Mouse (Mus musculus) CD4-positive, CD25-positive, alpha-beta regulatory T cell, adult 4 months (primary cell): ENCODE results near the gene Cyb5b. TPM values are rescaled to one million over a fixed set of nuclear protein-coding genes. Genes with fewer than 3 reads are reported as not detected.

Experiments
- ATAC-seq: one replicate; pipeline ENCODE4 v1.8.0; 2017
- polyA plus RNA-seq, 2 experiments: library from polyadenylated mRNA; unstranded; fragments of 100-300 nt; shearing (Covaris generic); gene quantifications; one replicate each; pipeline ENCODE4 v1.2.1; 2017

Cyb5b gene
- polyA plus RNA-seq, 2 experiments from 2014 or later = 33.9 to 42.3 TPM

DNA sequence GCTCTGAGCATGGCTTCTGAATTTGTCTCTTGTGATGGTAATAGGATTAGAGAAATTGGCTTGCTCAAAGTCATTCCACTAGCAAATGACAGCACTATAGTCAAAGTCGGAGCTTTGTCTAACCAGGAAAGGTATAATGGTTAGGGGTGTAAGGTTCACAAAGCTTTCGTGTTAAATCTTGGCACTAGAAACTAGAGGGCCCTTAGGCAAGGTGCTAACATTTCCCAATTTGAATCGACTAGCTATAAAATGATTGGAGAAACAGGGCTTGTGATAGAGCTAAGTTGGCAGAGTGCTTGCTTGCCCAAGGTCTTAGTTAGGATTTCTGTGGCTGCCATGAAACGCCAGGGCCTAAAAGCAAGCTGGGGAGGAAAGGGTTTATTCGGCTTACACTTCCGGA lies 20.4 kb upstream of the Cyb5b start:
- ATAC-seq = no peak

DNA sequence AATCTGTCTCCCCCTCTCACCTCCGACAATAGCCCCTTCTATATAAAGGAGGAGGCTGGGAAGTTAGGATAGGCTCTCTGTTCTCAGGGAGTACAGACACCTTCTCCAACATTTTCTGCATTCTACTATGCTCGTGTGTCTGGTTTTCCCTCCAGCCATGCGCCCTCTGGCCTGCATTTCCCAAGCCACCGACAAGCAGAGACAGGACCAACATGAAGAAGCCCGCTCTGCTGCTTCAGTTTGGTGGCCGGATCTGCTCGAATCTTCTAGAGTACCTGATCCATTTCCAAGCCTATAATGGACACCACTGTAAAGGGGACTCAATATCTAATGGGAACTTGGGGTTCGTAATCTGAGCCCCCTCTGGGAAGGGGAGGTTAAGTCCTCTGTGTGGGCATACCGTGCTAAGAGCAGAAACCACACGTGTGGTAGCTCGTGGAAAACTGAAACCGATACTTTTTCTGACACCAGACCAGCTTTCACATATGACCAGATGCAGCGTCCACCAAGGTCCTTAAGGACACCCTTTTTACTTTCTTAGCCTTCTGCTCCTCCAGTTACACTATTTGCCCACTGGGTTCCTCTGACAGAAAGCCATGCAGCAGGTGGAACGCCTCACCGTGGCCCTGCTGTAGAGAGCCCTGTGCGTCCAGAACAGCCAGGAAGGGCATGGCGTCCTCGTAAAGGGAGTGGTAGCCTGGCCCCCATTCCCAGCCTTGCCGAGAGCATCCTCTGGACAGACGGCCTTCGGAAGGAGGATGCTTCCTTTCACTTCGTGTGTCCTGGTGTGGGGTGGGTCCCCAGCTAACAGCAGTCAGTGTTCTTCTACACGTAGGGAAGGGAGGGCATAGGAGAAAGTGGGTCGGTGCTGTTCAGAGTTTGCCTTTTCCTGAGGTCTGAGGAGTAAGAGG lies 17.6 kb upstream of the Cyb5b start:
- no peak for ATAC-seq

DNA sequence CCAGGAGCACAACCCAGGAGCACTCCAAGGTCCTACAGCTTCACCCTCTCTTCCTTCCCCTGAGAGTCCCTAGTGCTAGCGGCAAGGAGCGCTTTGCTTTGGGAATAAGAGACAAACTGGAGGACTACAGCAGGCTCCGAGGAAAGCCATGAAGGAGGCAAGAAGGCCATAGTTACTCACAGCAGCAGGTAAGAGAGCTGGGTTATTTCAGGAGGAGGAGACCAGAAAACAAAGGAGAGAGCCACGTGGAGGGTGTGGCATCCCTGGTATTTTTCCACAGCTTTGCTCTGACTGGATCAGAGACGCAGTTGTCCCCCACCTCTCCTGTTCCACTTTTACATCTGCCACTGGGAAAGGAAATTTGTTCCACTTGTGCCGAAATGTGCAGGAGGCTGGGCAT lies 16.6 kb upstream of the Cyb5b start:
- no peak for ATAC-seq

DNA sequence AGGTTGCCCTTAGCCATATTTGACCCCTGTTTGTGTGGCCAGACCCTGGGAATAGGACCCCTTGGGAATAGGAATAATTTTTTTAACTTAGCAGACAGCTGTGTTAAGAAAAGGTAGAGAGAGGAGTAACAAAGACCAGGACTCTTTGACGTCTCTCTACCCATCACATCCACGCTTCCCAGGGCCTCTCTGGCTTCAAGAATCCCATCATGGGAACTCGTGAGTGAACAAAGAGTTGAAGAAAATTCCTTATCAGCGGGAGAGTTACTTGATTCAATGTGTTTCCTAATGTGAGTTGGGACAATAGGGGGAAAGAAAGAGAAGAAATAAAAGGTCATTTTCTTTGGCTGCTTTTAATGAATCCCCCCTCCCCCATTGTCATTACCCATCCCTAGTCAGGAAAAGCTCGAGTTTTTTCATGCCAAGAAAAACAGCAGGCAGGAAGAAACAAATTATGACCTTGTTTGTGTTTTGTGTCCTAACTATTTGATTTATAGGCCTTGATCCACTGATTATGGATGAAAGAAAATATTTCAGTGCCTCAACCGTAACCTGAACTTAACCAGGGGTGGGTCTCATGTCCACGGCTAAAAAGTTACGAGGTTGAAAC lies 14.3 kb upstream of the Cyb5b start:
- no peak for ATAC-seq

DNA sequence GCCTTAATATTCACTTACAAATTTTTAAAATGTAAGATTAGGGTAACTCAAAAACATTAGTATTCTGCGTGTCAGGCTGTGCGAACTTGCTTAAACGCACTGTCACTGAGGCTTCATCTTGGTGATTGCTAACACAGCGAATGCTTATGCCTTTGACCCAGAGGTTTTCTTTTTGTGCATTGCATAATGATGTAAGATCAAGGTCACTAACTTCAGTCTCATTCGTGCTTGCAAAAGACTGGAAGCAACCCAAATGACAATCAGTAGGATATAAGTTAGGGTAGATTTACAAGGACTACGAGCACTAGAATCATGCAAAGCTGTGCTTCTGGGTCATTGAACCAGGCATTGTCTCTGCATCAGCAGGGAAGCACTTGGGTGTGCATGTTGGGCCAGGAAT lies 12.8 kb upstream of the Cyb5b start:
- no peak for ATAC-seq

DNA sequence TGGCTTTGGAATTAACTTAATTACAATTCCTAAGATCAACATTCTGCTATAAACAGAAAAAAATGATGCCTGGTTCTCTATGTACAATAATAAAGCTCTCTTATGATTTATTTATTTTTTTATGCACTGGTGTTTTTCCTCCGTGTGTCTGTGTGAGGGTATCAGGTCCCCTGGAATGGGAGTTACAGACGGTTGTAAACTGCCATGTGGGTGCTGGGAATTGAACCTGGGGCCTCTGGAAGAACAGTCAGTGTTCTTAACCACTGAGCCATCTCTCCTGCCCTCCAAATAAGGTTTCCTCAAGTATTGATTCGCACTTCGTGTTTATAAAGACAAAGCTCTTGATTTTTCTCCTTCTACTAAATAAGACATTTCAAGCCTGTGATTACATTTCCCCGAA lies 12.1 kb upstream of the Cyb5b start:
- ATAC-seq = no peak

DNA sequence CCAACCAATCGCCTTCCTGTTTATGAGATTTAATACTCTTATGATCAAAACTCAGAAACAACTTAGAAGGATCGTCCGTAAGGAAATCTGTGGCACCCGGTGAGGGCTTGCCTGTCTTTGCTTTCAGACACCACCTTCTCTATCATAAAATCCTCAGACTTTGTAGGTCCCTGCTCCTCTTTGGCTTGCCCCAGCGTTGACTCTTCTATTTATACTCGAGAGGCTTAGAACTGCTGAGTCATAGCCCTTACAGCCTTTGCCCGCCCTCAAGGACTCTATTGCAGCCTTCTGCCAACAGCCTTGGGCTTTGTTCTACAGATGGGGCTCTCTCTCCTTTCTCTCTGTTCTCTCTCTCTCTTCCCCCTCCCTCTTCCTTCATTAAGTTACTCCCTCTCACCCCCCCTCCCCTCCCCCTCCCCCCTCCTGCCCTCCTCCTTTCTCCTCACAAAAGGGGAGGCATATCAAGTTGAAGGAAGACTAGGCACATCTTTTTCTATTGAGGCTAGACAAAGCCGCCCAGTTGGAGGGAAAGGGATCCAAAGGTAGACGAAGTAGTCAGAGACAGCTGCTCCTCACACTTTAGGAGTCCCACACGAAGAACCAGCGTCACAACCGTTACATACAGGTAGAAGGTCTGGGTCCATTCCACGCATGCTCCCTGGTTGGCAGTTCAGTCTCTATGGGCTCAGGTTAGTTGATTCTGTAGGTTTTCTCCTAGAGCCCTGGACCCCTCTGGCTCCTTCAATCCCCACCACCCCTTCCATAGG lies 10.6 kb upstream of the Cyb5b start:
- ATAC-seq = no peak

DNA sequence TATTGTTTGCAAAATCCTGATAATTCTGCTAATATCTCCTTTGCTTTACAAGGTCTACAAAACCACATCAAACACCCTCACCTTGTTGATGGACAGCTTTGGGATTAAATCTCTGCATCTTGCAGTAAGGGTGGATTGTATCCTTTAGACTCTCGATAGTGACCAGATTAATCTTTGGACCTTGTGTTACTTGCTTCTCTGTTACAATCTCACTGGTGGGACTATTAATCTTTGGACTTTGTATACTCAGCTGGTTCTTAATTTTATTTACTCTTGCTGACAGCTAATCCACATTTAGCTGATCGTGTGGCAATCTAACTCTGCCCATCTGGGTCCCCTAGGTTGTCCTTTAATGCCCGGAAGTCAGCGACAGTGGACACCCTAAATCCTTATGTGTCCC lies 7.9 kb upstream of the Cyb5b start:
- ATAC-seq = no peak

DNA sequence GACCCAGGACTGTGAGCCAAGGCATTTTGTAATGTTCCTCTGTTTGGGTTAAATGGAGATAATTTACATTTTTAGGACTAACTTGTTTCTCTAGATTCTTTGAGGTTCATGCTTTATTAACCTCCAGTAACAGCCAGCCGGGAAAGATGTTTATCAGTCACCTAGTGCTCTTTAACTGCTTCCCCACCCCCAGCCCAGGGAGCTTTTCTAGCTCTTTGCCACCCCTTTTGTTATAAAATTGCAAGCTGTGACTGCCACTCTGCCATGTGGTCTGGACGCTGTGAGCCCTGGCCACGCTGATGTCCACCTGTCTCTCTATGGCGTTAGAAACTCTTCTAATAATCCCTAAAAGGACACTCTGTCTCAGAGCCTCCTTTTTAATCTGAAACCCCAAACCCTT lies 6.9 kb upstream of the Cyb5b start:
- no peak for ATAC-seq

DNA sequence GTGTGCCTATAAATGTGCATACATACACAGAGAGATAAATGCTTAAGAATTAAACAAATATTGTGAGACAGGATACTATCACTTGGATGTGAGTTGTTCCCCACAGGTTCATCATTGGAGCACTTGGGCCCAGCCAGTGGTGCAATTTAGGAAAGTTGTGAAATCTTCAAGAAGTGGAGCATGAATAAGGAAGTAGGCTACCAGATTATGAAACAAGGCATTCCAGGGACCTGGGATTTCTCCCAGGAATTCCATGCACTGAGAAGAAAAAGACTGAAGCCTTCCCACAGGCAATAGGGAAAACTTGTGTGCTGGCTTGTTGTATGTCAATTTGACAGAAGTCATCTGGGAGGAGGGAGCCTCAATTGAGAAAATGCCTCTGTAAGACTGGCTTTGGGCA lies 4.3 kb upstream of the Cyb5b start:
- no peak for ATAC-seq

DNA sequence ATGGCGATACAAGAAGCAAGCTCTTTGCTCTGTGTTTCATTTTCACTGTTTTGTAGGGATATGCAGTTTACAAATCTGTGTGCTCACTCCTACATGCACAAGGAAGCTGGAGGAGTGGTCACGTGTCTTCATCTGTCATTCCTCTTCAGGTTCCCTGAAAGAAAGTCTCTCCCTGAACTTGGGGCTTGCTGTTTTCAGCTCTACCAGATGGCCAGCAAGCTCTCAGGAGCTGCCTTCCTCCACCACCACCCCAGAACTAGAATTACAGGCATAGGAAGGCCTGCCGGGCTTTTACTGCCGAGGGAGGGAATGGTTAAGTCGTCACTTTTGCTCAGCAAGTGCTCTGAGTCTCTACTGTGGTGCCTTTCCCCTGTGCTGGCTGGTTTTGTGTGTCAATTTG lies 1.6 kb upstream of the Cyb5b start:
- ATAC-seq = no peak

DNA sequence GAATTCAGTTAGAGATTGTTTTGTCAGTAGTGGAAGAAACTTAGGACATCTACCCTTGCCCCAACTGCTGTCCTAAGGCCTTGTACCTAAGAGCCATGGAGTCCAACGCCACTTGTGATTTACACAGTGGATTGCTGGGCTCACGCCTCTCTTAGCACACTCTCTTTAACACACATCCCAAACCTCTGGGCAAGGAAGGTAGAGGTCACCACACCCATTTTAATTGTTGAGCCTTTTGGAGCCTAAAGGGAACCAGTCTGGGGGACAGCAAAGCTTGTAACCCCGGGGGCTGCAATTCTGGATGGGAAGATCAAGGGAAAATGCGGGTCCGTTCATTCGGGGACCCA lies 410 bp upstream of the Cyb5b start:
- no peak for ATAC-seq

DNA sequence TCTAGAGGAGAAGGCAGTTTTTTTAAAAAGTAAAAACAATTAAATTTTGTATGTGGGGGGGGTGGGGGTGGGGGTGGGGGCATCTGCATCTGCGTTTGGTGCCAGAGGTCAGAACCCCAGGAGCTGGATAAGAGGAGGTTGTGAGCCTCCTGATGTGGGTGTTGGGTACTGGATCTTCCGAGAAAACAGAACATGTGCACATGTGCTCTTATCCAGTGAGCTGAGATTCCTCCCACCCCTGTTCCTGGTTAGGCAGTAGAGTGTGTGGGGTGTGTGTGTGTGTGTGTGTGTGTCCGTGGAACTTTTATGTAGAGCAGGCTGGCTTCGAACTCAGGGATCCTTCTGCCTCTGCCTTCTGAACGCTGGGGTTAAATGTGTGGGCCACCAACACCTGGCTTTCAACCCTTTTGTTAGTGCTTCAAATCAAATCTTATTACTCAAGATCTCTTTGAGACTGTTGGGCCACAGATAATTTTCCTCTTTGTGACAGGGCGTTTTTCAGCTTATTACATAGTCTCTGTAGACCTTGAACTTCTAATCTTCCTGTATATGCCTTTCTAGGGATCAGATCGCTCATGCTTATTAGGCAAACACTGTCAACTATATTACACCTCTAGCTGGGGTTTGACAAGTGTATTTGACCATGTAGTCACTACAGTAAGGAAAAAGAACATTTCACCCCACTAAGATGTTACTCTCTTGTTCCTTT lies 926 bp downstream of the Cyb5b start:
- ATAC-seq = no peak

DNA sequence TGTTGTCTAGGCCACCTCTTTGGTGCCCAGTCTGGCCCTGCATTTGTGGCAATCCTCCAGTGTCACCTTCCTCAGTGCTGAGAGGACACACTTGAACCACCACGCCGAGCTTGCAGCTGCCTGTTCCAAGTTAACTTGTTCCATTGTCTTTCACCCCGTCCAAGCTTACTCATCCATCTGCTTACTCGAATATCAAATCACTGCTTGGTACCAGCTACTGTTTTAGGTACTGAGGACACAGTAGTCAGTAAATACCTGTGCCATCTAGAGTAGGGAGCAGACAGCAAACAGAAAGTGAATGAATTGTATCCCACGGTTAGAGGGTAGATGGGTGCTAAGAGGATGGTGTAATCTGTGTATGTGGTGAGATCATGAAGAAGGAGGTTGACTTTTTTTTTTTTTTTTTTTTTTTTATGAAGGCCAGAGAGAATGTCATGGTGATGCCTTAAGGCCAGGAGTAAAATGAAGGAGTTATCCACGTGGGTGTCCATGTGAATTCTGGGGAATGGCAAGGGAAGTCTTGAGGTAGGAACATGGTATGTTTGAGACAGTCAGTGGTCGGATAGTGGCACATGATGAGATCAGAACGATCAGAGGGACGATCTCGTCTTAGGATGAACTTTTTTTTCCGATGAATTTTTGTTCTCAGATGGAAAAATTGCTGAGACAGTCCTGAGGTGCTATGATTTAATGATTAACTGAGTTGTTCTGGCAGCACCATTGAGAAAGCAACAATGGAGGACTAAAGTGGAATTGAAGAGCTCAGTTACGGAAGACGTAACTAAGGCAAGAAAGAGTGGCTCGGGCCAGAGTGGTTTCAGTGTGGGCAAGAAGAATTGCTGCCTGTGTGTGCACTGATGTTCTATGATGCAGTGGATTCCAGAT lies 3.1 kb downstream of the Cyb5b start:
- no peak for ATAC-seq

DNA sequence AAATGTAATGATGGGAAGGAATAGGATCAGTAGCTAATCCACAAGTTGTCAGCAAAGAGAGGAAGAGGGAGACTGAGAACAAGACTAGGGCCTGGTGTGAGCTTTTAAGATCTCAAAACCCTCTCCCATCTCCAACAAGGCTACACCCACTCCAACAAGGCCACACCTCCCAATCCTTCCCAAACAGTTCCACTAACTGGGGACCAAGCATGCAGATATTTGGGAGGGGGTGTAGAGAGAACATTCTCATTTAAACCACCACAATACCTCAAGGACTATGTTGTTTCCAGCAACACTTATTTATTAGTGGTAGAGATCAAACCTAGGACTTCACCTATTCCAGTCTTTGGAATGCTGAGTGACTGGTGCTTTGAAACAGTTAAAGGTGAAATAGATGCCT lies 6.4 kb downstream of the Cyb5b start:
- ATAC-seq = no peak

DNA sequence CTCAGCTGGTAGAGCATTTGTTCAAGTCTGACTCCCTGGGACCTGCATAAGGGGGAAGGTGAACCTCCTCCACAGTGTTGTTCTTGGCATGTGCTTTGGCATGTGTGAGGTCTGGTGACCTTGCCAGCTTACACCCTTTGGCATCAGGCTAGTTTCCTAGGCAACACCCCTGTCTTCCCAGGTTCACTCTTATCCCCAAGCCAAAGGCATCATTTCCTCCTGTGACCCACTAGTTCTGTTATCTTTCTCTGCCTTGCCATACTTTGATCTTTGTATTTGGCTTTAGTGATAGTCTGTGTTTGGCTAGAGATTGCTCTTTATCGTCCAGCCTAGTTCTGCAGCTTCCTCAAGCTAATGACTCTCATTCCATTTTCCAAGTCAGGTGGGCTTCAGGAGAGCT lies 7.4 kb downstream of the Cyb5b start:
- ATAC-seq = no peak

DNA sequence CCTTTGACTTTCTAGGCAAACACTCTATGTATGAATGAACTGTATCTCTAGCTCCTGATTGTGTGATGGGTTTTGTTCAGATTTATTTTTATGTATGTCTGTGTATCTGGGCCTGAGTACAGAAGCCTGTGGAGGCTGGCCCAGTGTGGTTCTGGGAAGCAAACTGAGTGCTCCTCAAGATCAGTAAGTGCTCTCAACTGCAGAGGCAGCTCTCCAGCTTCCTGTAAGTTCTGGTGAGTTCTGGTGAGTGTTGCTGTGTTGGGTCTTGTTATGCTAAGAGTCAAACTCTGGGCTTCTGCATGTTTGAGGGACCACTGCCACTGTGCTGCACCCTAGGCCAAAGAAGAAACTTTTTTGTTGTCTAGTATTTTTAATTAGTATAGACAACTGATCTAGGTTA lies 8.4 kb downstream of the Cyb5b start:
- no peak for ATAC-seq

DNA sequence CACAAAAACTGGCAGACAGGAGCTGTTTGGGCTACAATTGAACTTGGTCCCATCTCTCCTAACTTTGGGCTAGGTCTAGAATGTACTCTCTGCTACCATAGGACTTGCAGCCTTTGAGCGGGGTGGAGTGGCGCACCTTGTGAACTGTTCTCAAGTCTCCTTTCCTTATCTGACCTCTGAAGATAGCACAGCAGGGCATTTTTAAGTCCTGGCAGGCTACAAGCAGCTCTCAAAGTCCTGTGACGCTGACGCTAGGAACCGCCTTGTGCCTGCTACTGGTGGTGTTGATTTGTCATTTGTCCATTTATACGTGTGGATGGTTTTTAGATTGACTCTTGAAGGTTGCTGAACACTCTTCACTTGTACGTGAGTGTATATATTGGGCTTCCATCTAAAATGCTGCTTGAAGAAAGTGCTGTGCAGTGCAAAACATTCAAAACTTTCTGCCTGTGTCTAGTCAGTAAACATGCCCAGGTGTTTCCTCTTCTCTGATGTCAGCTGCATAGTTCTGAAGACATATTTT lies 13.9 kb downstream of the Cyb5b start:
- peak; percentile 65 for ATAC-seq

DNA sequence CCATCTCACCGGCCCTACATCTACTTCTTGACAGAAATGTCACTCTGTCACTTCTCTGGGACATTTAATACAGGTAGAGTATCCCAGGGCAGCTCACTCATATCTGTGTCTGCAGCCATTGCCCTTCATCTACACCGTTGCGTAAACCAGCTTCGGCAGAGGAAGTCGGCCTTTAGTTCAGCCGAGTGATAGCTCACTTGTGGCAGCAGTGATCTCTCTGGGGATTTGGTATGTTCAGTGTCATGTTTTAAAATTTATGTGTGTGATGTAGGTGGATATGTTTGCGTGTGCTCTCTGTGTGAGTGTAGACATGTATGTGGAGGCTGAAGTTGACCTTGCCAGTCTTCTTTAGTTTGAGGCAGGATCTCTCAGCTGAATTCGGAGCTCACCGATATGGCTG lies 15.3 kb downstream of the Cyb5b start:
- peak; percentile 33 for ATAC-seq

DNA sequence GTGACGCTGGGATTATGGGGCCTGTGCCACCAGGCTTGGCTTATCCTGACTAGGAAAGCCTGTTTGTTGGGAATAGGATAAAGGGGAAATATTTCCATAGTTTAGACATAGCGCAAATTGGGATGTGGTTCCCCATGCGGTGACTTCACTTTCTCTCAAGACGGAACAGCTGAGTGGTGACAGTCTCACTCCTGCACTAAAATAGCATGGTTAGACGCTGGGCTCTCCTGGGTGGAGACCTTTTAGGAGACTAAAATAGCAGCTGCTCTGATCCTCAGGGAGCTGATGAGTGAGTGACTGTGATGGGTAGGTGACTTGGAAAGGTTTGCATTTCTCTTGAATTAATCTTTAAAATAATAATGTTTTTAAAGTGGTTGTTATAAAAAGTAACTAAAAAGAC lies 17.4 kb downstream of the Cyb5b start:
- ATAC-seq = no peak

DNA sequence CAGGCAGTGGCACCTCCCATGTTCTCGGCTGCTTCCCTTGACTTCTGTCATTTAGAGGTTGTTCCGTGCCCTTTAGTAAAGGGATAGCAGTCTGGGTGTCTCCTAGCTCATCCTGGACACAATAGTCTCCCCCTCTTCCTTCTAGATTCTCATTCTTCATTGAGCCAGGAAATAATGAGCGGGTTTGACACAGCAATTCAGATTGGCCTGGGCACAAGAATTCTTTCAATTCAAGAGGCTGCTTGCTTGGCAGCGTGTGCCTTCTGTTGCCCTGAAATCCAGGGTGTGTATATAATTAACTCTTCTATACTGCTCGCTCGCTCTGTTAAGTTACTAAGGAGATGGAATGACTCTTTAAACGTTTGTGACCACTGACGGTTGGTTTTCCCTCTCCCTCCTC lies 21.7 kb downstream of the Cyb5b start:
- no peak for ATAC-seq
